Mouse (Mus musculus) forebrain, embryonic 11.5 days (tissue): ENCODE measurements at regions not wholly inside any gene's neighbourhood (a gene's known extent, or its start where the extent isn't known, plus 50 kb on each side); places are given as distances from the start of the nearest gene placed in this dataset.

Source experiments
- ATAC-seq: fragments of 200-750 bp; cut with Nextera tagmentation; replicated peaks from 2 replicates; pipeline ENCODE4 v1.8.0; 2017; ENCODE audit warnings: moderate TSS enrichment; ENCODE audit not compliant: low FRiP score
- DNase-seq: peaks from one replicate; pipeline ENCODE4 v3.0.0-alpha.2; 2017; ENCODE audit warnings: low spot score
- H3K27ac ChIP-seq: fragments of 300-500 bp; sonication (generic); 2 replicates; pipeline ENCODE4 v1.5.1; 2014; ENCODE audit warnings: low read depth, low read length
- H3K27me3 ChIP-seq: fragments of 300-500 bp; sonication (generic); 2 replicates; pipeline ENCODE4 v1.6.1; 2014; ENCODE audit warnings: mild to moderate bottlenecking, low read length, mixed read lengths; ENCODE audit not compliant: control insufficient read depth, insufficient read depth
- H3K36me3 ChIP-seq: fragments of 300-500 bp; sonication (generic); 2 replicates; pipeline ENCODE4 v1.6.1; 2014; ENCODE audit warnings: mild to moderate bottlenecking, low read length, moderate library complexity, mixed read lengths; ENCODE audit not compliant: control insufficient read depth, insufficient read depth
- H3K4me1 ChIP-seq: fragments of 300-500 bp; sonication (generic); replicated peaks from 2 replicates; pipeline ENCODE4 v1.6.1; 2014; ENCODE audit warnings: low read length, mixed read lengths; ENCODE audit not compliant: control insufficient read depth, insufficient read depth
- H3K4me2 ChIP-seq: fragments of 300-500 bp; sonication (generic); 2 replicates; pipeline ENCODE4 v1.6.1; 2014; ENCODE audit warnings: low read depth, mild to moderate bottlenecking, low read length, moderate library complexity, mixed read lengths; ENCODE audit not compliant: severe bottlenecking
- H3K4me3 ChIP-seq: fragments of 300-500 bp; sonication (generic); 2 replicates; pipeline ENCODE4 v1.5.1; 2014; ENCODE audit warnings: low read depth, low read length
- H3K9ac ChIP-seq: fragments of 300-500 bp; sonication (generic); 2 replicates; pipeline ENCODE4 v1.6.1; 2014; ENCODE audit warnings: low read length
- H3K9me3 ChIP-seq: fragments of 300-500 bp; sonication (generic); 2 replicates; pipeline ENCODE4 v1.6.1; 2016; ENCODE audit warnings: low read length, mixed read lengths; ENCODE audit not compliant: control insufficient read depth
- WGBS: fragments of 180-500 bp; shearing (Covaris S2); extraction: QIAGEN DNeasy Blood & Tissue Kit; methylation state at CpG from one replicate; pipeline ENCODE4 v1.1.7; 2014; 5-methylcytosine and 5-hydroxymethylcytosine counted together

- H3K4me3 ChIP-seq: no peak overlapping the region
- WGBS: 95% methylated on average over 1 of the region's 1 CpGs
- ATAC-seq: no peak
These were observed 356.3 kb downstream of the Csnka2ip start for GRCm38 (mm10) chr16:64245942-64246341.

GRCm38 (mm10) chr16:64224336-64224735, 360.4 kb upstream of the Epha3 start:
- H3K4me2 ChIP-seq: no peak overlapping the region
- H3K36me3 ChIP-seq: no peaks in the 10 kb centered on the region
- 82% methylated on average over 3 of the region's 3 CpGs for WGBS
- H3K9me3 ChIP-seq: no peaks in the 10 kb centered on the region
- ATAC-seq (no peak), DNase-seq (no peak)
- H3K27ac ChIP-seq: no peak overlapping the region
- H3K27me3 ChIP-seq: no peaks in the 10 kb centered on the region
- H3K4me1 ChIP-seq: no peaks in the 10 kb centered on the region
- no peak overlapping the region for H3K4me3 ChIP-seq
- H3K9ac ChIP-seq: no peak overlapping the region

More at GRCm38 (mm10) chr16:64245942-64246341, 356.3 kb downstream of the Csnka2ip start:
- no peak for DNase-seq
- no peaks in the 10 kb centered on the region for H3K27me3 ChIP-seq
- no peaks in the 10 kb centered on the region for H3K4me1 ChIP-seq
- no peak overlapping the region for H3K9ac ChIP-seq
- H3K36me3 ChIP-seq: no peaks in the 10 kb centered on the region
- H3K9me3 ChIP-seq: no peaks in the 10 kb centered on the region
- H3K27ac ChIP-seq: no peak overlapping the region
- H3K4me2 ChIP-seq: no peak overlapping the region

DNA sequence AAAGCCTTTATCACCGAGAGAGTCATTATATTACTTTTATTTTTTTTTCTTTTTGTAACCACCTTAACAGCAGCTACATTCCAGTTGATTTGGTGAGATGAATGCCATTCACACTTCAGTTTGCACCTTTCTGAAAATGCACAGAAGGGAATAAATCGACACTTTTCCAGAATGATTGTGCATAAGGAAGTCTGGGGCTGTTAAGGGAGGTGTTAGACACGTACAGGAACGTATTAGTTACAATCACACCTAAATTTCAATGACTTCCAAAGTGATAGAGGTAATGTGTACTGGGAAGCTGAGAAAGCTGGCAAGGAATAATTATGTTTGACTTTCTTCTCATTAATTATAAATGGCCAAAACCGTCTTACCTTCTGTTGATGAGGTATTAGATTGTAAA, 352.7 kb upstream of the Epha3 start:
- 80% methylated on average over 5 of the region's 5 CpGs for WGBS
- no peak for DNase-seq
- no peaks in the 10 kb centered on the region for H3K9me3 ChIP-seq
- H3K4me1 ChIP-seq: no peaks in the 10 kb centered on the region
- H3K9ac ChIP-seq: no peak overlapping the region
- no peaks in the 10 kb centered on the region for H3K27me3 ChIP-seq
- H3K4me3 ChIP-seq: no peak overlapping the region
- H3K27ac ChIP-seq: no peak overlapping the region
- H3K36me3 ChIP-seq: no peaks in the 10 kb centered on the region
- H3K4me2 ChIP-seq: no peak overlapping the region
- ATAC-seq: no peak

DNA sequence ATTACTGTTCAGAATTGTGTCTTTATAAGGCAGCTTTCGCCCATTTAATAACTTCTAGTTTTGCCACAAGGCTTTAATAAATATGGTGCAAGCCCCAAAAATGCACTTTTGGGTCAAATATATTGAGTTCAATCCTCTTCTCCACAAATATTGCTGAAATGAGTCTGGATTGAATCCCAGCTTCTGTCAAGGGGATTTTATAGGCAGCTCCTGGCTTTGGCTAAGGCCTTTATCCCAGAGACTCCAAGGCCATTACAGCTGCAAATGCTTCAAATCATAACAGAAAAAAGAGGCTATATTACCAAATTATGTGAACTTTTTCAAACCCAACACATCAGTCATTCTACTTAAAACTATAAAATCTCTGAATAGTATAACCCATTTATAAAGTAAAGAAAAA, 347.9 kb upstream of the Epha3 start:
- Histone ChIP-seq H3K4me2 (no peak overlapping the region), H3K9ac (no peak overlapping the region), H3K27me3 (no peaks in the 10 kb centered on the region), H3K4me3 (no peak overlapping the region), H3K4me1 (no peaks in the 10 kb centered on the region), H3K27ac (no peak overlapping the region), H3K36me3 (no peaks in the 10 kb centered on the region), H3K9me3 (no peaks in the 10 kb centered on the region)
- ATAC-seq (no peak), DNase-seq (no peak)
- WGBS: 79% methylated on average over 1 of the region's 1 CpGs

- H3K9me3 ChIP-seq: no peaks in the 10 kb centered on the region
- H3K27me3 ChIP-seq: no peaks in the 10 kb centered on the region
- ATAC-seq: 0 out of 2 replicates have a peak, but pooled peaks have one; percentile 44
- H3K4me2 ChIP-seq: no peak overlapping the region
- H3K27ac ChIP-seq: no peak overlapping the region
- peaks cover 5% of the 10 kb centered on the region; the same call in 1 of the 2 replicates for H3K4me1 ChIP-seq
- no peaks in the 10 kb centered on the region for H3K36me3 ChIP-seq
- WGBS: 42% methylated on average over 8 of the region's 8 CpGs
- no peak for DNase-seq
- no peak overlapping the region for H3K4me3 ChIP-seq
- H3K9ac ChIP-seq: no peak overlapping the region
These were observed 302.9 kb upstream of the Epha3 start for GRCm38 (mm10) chr16:64166676-64167407.

- no peak for DNase-seq
- no peak overlapping the region for H3K9ac ChIP-seq
- no peak overlapping the region for H3K27ac ChIP-seq
- no peak for ATAC-seq
- H3K9me3 ChIP-seq: no peaks in the 10 kb centered on the region
- H3K4me2 ChIP-seq: no peak overlapping the region
- H3K27me3 ChIP-seq: no peaks in the 10 kb centered on the region
- H3K36me3 ChIP-seq: no peaks in the 10 kb centered on the region
- 91% methylated on average over 2 of the region's 2 CpGs for WGBS
- no peak overlapping the region for H3K4me3 ChIP-seq
- peaks cover 5% of the 10 kb centered on the region; the same call in 1 of the 2 replicates for H3K4me1 ChIP-seq
These were observed 302.1 kb upstream of the Epha3 start for GRCm38 (mm10) chr16:64166036-64166435.

DNA sequence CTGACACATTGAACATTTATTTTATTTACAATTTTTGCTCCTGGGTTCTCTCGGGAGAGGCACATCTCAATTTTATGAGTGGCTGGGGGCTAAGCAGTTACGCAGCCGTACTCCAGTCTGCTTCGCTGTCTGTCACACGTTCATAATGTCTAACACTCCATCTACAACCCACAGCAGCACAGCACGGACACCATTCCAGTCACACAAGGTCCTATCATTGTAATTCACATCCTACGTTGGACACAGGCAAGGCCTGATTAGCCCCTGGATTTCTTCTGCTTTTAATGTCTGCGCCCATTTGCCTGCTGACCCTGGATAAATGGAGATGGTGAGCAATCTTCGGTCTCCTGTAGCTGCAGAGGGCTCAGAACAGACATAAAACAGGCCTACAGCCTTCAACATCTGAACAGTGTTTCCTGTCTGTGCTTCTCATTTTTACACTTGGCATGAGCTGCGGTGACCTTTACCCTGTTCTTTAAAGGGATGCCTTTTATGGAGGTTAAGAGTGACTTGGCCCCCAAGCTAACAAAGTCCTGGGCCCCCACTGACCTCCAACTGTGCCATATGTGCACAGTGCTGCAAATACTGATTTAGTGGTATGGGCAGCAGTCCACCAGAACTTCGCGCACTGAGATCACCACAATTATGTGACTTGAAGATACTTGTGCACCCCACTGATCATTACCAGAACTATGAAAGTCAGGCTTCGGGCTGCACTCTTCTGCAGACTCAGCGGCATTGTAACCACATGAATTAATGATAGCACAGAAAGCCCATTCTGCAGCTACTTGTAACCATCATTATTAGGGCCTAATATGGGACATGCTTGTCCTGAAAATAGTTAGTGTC, 281.9 kb upstream of the Epha3 start:
- DNase-seq (no peak), ATAC-seq (no peak; the same call in 1 of the 2 replicates)
- Histone ChIP-seq H3K36me3 (no peaks in the 10 kb centered on the region), H3K9me3 (no peaks in the 10 kb centered on the region), H3K4me1 (no peaks in the 10 kb centered on the region), H3K4me2 (no peak overlapping the region), H3K27ac (no peak overlapping the region), H3K9ac (no peak overlapping the region), H3K27me3 (no peaks in the 10 kb centered on the region), H3K4me3 (no peak overlapping the region)
- 83% methylated on average over 14 of the region's 14 CpGs for WGBS
